Mouse (Mus musculus): ENCODE data around the gene Ryk. TPM values are rescaled to one million over a fixed set of nuclear protein-coding genes. Genes with fewer than 3 reads are reported as not detected.

The Ryk gene
- polyA plus RNA-seq, 1 experiment from 2014 or later: 50.8 TPM

DNA sequence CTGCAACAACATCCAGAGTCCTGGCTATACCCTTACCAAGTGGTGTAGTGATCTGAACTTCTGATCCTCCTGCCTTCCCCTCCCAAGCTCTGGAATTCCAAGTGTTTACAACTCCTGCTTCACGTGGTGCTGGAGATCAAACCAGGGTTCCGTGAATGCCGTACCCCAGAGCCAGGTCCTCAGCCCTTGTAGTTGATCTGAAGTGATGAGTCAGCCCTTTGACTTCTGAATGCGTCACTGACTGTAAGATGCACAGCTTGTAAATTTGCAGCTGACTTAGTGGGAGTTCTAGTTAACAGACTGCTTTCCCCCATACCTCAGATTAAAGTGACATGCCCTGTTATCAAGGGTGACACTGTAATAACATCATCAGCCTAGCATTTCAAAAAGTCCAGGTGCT, 8.9 kb downstream of the Ryk start:
- Histone ChIP-seq H3K27me3 (ENCODE audit: control insufficient read depth, insufficient read depth, low read length) (no peaks in the 10 kb centered on the region), H3K4me3 (ENCODE audit: low read depth, low read length) (no peak overlapping the region), H3K4me2 (ENCODE audit: low read depth, low read length) (no peak overlapping the region), H3K9ac (replicated peaks; ENCODE audit: low read length) (no peak overlapping the region), H3K9me3 (replicated peaks; ENCODE audit: control insufficient read depth, low read length) (no peaks in the 10 kb centered on the region), H3K36me3 (replicated peaks; ENCODE audit: control insufficient read depth, insufficient read depth, low read depth, low read length) (no peaks in the 10 kb centered on the region), H3K27ac (replicated peaks; ENCODE audit: low read depth, low read length) (no peak overlapping the region), H3K4me1 (ENCODE audit: control insufficient read depth, insufficient read depth, low read length) (peaks cover 5% of the 10 kb centered on the region; the same call in 1 of the 2 replicates)
- no peak for ATAC-seq (replicated peaks; ENCODE audit: insufficient number of reproducible peaks, low FRiP score, low TSS enrichment, low read depth)
- DNase-seq (ENCODE audit: low spot score): no peak
- WGBS: 44% methylated on average over 4 of the region's 4 CpGs

DNA sequence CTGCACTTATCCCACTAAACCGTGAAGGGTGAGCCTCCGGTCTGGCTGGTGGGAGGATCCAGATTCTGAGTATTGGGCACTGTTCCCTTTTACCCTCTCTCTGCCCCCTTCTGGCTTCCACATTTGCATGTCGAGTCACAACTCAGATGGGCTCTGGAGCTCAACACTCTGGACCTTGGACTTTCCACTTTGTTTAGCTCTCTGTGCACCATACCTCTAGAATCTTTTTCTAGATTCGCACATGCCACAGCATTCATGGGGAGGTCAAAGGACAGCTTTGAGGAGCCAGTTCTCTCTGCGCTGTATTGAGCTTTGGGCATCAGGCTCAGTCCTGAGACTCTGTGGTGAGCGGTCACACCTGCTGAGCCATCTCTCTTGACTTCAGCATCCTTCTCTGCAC, 11.1 kb downstream of the Ryk start:
- ATAC-seq (replicated peaks; ENCODE audit: insufficient number of reproducible peaks, low FRiP score, low TSS enrichment, low read depth) (no peak), DNase-seq (ENCODE audit: low spot score) (no peak)
- no peaks in the 10 kb centered on the region for H3K9me3 ChIP-seq (replicated peaks; ENCODE audit: control insufficient read depth, low read length)
- no peak overlapping the region for H3K9ac ChIP-seq (replicated peaks; ENCODE audit: low read length)
- H3K27me3 ChIP-seq (ENCODE audit: control insufficient read depth, insufficient read depth, low read length): no peaks in the 10 kb centered on the region
- H3K4me1 ChIP-seq (ENCODE audit: control insufficient read depth, insufficient read depth, low read length): peaks cover 4% of the 10 kb centered on the region; the same call in 1 of the 2 replicates
- H3K36me3 ChIP-seq (replicated peaks; ENCODE audit: control insufficient read depth, insufficient read depth, low read depth, low read length): no peaks in the 10 kb centered on the region
- H3K4me2 ChIP-seq (ENCODE audit: low read depth, low read length): no peak overlapping the region
- H3K4me3 ChIP-seq (ENCODE audit: low read depth, low read length): no peak overlapping the region
- H3K27ac ChIP-seq (replicated peaks; ENCODE audit: low read depth, low read length): no peak overlapping the region
- 79% methylated on average over 6 of the region's 6 CpGs for WGBS

- WGBS: 72% methylated on average over 5 of the region's 5 CpGs
- Histone ChIP-seq H3K4me1 (ENCODE audit: control insufficient read depth, insufficient read depth, low read length) (no peaks in the 10 kb centered on the region; the same call in 1 of the 2 replicates), H3K4me2 (ENCODE audit: low read depth, low read length) (no peak overlapping the region), H3K36me3 (replicated peaks; ENCODE audit: control insufficient read depth, insufficient read depth, low read depth, low read length) (no peaks in the 10 kb centered on the region), H3K27ac (replicated peaks; ENCODE audit: low read depth, low read length) (no peak overlapping the region), H3K9ac (replicated peaks; ENCODE audit: low read length) (no peak overlapping the region), H3K4me3 (ENCODE audit: low read depth, low read length) (no peak overlapping the region), H3K9me3 (replicated peaks; ENCODE audit: control insufficient read depth, low read length) (no peaks in the 10 kb centered on the region), H3K27me3 (ENCODE audit: control insufficient read depth, insufficient read depth, low read length) (no peaks in the 10 kb centered on the region)
- ATAC-seq (replicated peaks; ENCODE audit: insufficient number of reproducible peaks, low FRiP score, low TSS enrichment, low read depth) (no peak), DNase-seq (ENCODE audit: low spot score) (no peak)
These were observed 11.6 kb downstream of the Ryk start for GRCm38 (mm10) chr9:102846348-102846747.

GRCm38 (mm10) chr9:102852076-102853022, 17.6 kb downstream of the Ryk start:
- H3K27me3 ChIP-seq (ENCODE audit: control insufficient read depth, insufficient read depth, low read length): no peaks in the 10 kb centered on the region
- 91% methylated on average over 13 of the region's 13 CpGs for WGBS

DNA sequence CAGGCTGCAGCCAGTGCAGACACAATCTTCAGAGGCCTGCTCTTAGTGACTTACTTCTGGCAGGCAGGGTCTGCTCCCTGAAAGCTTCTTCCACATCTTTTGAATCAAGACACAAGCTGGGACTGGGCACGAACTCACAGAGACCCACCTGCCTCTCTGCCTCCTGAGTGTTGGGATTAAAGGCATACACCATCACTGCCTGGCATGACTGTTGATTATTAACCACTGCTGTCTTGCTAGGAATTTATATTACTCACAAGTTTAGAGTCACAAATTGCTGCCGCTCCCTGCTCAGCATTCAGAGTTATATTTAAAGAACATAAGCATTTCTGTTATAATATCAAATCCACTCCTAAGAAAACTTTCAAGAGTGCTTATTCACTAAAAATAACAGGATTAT, 23.1 kb downstream of the Ryk start:
- Histone ChIP-seq H3K36me3 (replicated peaks; ENCODE audit: control insufficient read depth, insufficient read depth, low read depth, low read length) (no peaks in the 10 kb centered on the region; the same call in 1 of the 2 replicates), H3K9me3 (replicated peaks; ENCODE audit: control insufficient read depth, low read length) (no peaks in the 10 kb centered on the region), H3K4me1 (ENCODE audit: control insufficient read depth, insufficient read depth, low read length) (no peaks in the 10 kb centered on the region), H3K27me3 (ENCODE audit: control insufficient read depth, insufficient read depth, low read length) (no peaks in the 10 kb centered on the region), H3K4me3 (ENCODE audit: low read depth, low read length) (no peak overlapping the region), H3K9ac (replicated peaks; ENCODE audit: low read length) (no peak overlapping the region), H3K27ac (replicated peaks; ENCODE audit: low read depth, low read length) (no peak overlapping the region), H3K4me2 (ENCODE audit: low read depth, low read length) (no peak overlapping the region)
- DNase-seq (ENCODE audit: low spot score) (no peak), ATAC-seq (replicated peaks; ENCODE audit: insufficient number of reproducible peaks, low FRiP score, low TSS enrichment, low read depth) (no peak)
- 82% methylated on average over 2 of the region's 2 CpGs for WGBS

More at GRCm38 (mm10) chr9:102852076-102853022, 17.6 kb downstream of the Ryk start:
- no peak overlapping the region for H3K4me2 ChIP-seq (ENCODE audit: low read depth, low read length)
- no peak overlapping the region for H3K9ac ChIP-seq (replicated peaks; ENCODE audit: low read length)
- ATAC-seq (replicated peaks; ENCODE audit: insufficient number of reproducible peaks, low FRiP score, low TSS enrichment, low read depth): no peak
- DNase-seq (ENCODE audit: low spot score): no peak
- H3K9me3 ChIP-seq (replicated peaks; ENCODE audit: control insufficient read depth, low read length): no peaks in the 10 kb centered on the region
- H3K27ac ChIP-seq (replicated peaks; ENCODE audit: low read depth, low read length): no peak overlapping the region
- no peaks in the 10 kb centered on the region for H3K4me1 ChIP-seq (ENCODE audit: control insufficient read depth, insufficient read depth, low read length)
- no peaks in the 10 kb centered on the region; the same call in 1 of the 2 replicates for H3K36me3 ChIP-seq (replicated peaks; ENCODE audit: control insufficient read depth, insufficient read depth, low read depth, low read length)
- no peak overlapping the region for H3K4me3 ChIP-seq (ENCODE audit: low read depth, low read length)

- DNase-seq (ENCODE audit: low spot score): peak; percentile 48
- H3K27ac ChIP-seq (replicated peaks; ENCODE audit: low read depth, low read length): no peak overlapping the region; the same call in 1 of the 2 replicates
These were observed 23.6 kb downstream of the Ryk start for GRCm38 (mm10) chr9:102858283-102858682.

GRCm38 (mm10) chr9:102859399-102859798, 24.7 kb downstream of the Ryk start:
- ATAC-seq (replicated peaks; ENCODE audit: insufficient number of reproducible peaks, low FRiP score, low TSS enrichment, low read depth) (no peak), DNase-seq (ENCODE audit: low spot score) (no peak)
- Histone ChIP-seq H3K4me2 (ENCODE audit: low read depth, low read length) (no peak overlapping the region), H3K27me3 (ENCODE audit: control insufficient read depth, insufficient read depth, low read length) (no peaks in the 10 kb centered on the region), H3K4me3 (ENCODE audit: low read depth, low read length) (no peak overlapping the region), H3K9me3 (replicated peaks; ENCODE audit: control insufficient read depth, low read length) (no peaks in the 10 kb centered on the region), H3K9ac (replicated peaks; ENCODE audit: low read length) (no peak overlapping the region), H3K36me3 (replicated peaks; ENCODE audit: control insufficient read depth, insufficient read depth, low read depth, low read length) (no peaks in the 10 kb centered on the region; the same call in 1 of the 2 replicates), H3K27ac (replicated peaks; ENCODE audit: low read depth, low read length) (no peak overlapping the region), H3K4me1 (ENCODE audit: control insufficient read depth, insufficient read depth, low read length) (no peaks in the 10 kb centered on the region)
- 97% methylated on average over 5 of the region's 5 CpGs for WGBS

More at GRCm38 (mm10) chr9:102858283-102858682, 23.6 kb downstream of the Ryk start:
- Histone ChIP-seq H3K4me1 (ENCODE audit: control insufficient read depth, insufficient read depth, low read length) (no peaks in the 10 kb centered on the region), H3K36me3 (replicated peaks; ENCODE audit: control insufficient read depth, insufficient read depth, low read depth, low read length) (no peaks in the 10 kb centered on the region; the same call in 1 of the 2 replicates), H3K9me3 (replicated peaks; ENCODE audit: control insufficient read depth, low read length) (no peaks in the 10 kb centered on the region), H3K27me3 (ENCODE audit: control insufficient read depth, insufficient read depth, low read length) (no peaks in the 10 kb centered on the region), H3K4me3 (ENCODE audit: low read depth, low read length) (no peak overlapping the region), H3K9ac (replicated peaks; ENCODE audit: low read length) (no peak overlapping the region), H3K4me2 (ENCODE audit: low read depth, low read length) (no peak overlapping the region)
- ATAC-seq (replicated peaks; ENCODE audit: insufficient number of reproducible peaks, low FRiP score, low TSS enrichment, low read depth): 0 out of 2 replicates have a peak, but pooled peaks have one; percentile 48
- 67% methylated on average over 5 of the region's 5 CpGs for WGBS

- H3K4me3 ChIP-seq (ENCODE audit: low read depth, low read length): no peak overlapping the region
- no peak overlapping the region for H3K27ac ChIP-seq (replicated peaks; ENCODE audit: low read depth, low read length)
- no peaks in the 10 kb centered on the region for H3K27me3 ChIP-seq (ENCODE audit: control insufficient read depth, insufficient read depth, low read length)
- no peaks in the 10 kb centered on the region for H3K9me3 ChIP-seq (replicated peaks; ENCODE audit: control insufficient read depth, low read length)
- H3K4me2 ChIP-seq (ENCODE audit: low read depth, low read length): no peak overlapping the region
- H3K4me1 ChIP-seq (ENCODE audit: control insufficient read depth, insufficient read depth, low read length): no peaks in the 10 kb centered on the region
- no peaks in the 10 kb centered on the region; the same call in 1 of the 2 replicates for H3K36me3 ChIP-seq (replicated peaks; ENCODE audit: control insufficient read depth, insufficient read depth, low read depth, low read length)
- no peak for ATAC-seq (replicated peaks; ENCODE audit: insufficient number of reproducible peaks, low FRiP score, low TSS enrichment, low read depth)
- H3K9ac ChIP-seq (replicated peaks; ENCODE audit: low read length): no peak overlapping the region
- whole genome bisulfite sequencing: 96% methylated on average over 10 of the region's 10 CpGs
- no peak for DNase-seq (ENCODE audit: low spot score)
These were observed 25.2 kb downstream of the Ryk start for GRCm38 (mm10) chr9:102859963-102860362.

Data from embryonic facial prominence, embryonic 11.5 days (tissue).